Mouse (Mus musculus): ENCODE data around the gene Gnptab.

- TF ChIP-seq POLR2A (IDR thresholded peaks at IDR 0.05; ENCODE audit: insufficient read length, low read depth): no peak
- no peak for TF ChIP-seq USF1 (IDR thresholded peaks at IDR 0.05; ENCODE audit: low read depth)
- TF ChIP-seq SRF (IDR thresholded peaks at IDR 0.05; ENCODE audit: control insufficient read depth, insufficient read length, low read depth): no peak
- TF ChIP-seq MYOG (IDR thresholded peaks at IDR 0.05; ENCODE audit: control insufficient read depth in 1 of 3, insufficient read depth in 1 of 3, insufficient read length in 2 of 3, low read depth in 2 of 3): no peak
- TF ChIP-seq CEBPB (IDR thresholded peaks at IDR 0.05; ENCODE audit: insufficient read depth, poor library complexity, severe bottlenecking): no peak
These were observed 28.2 kb upstream of the Gnptab start for GRCm38 (mm10) chr10:88350687-88351086.

Measured in myocyte (in vitro differentiated cells).